Mouse (Mus musculus) activated CD4-positive, CD25-positive, alpha-beta regulatory T cell, adult 4 months (primary cell): ENCODE data around the gene Arhgef10l. TPM values are rescaled to one million over a fixed set of nuclear protein-coding genes. Genes with fewer than 3 reads are reported as not detected.
"Not testable (repeated sequence)": the region's sequence is repeated elsewhere in the genome, so short reads cannot be mapped to it uniquely, and the experiment has no call there.

Experiments
- ATAC-seq: one replicate; pipeline ENCODE4 v1.8.0; 2017
- polyA plus RNA-seq, 2 experiments: library from polyadenylated mRNA; unstranded; fragments of 100-300 nt; shearing (Covaris generic); gene quantifications; one replicate each; pipeline ENCODE4 v1.2.1; 2017

The Arhgef10l gene
- polyA plus RNA-seq, 2 experiments from 2014 or later: not detected

- no peak for ATAC-seq
Measured at GRCm38 (mm10) chr4:140567911-140568480, 97.8 kb downstream of the Arhgef10l start.

- no peak for ATAC-seq
Measured at GRCm38 (mm10) chr4:140566785-140567184, 99.0 kb downstream of the Arhgef10l start.

GRCm38 (mm10) chr4:140564459-140564858 lies 101.4 kb downstream of the Arhgef10l start:
- ATAC-seq: not testable (repeated sequence)

- ATAC-seq: no peak
Measured at GRCm38 (mm10) chr4:140562461-140563178, 103.2 kb downstream of the Arhgef10l start.

- no peak for ATAC-seq
Measured at GRCm38 (mm10) chr4:140561744-140562143, 104.1 kb downstream of the Arhgef10l start.

- ATAC-seq: no peak
Measured at GRCm38 (mm10) chr4:140559862-140560261, 106.0 kb downstream of the Arhgef10l start.

GRCm38 (mm10) chr4:140558193-140558592 lies 107.6 kb downstream of the Arhgef10l start:
- ATAC-seq: no peak

GRCm38 (mm10) chr4:140556561-140556960 lies 109.3 kb downstream of the Arhgef10l start:
- no peak for ATAC-seq

- ATAC-seq: no peak
Measured at GRCm38 (mm10) chr4:140555273-140555672, 110.5 kb downstream of the Arhgef10l start.

- no peak for ATAC-seq
Measured at GRCm38 (mm10) chr4:140554552-140554951, 111.3 kb downstream of the Arhgef10l start.

- ATAC-seq: no peak
Measured at GRCm38 (mm10) chr4:140551766-140552165, 114.0 kb downstream of the Arhgef10l start.

- no peak for ATAC-seq
Measured at GRCm38 (mm10) chr4:140550670-140551069, 115.1 kb downstream of the Arhgef10l start.

GRCm38 (mm10) chr4:140549975-140550374 lies 115.8 kb downstream of the Arhgef10l start:
- no peak for ATAC-seq

GRCm38 (mm10) chr4:140547488-140547887 lies 118.3 kb downstream of the Arhgef10l start:
- no peak for ATAC-seq

- no peak for ATAC-seq
Measured at GRCm38 (mm10) chr4:140539125-140539524, 126.7 kb downstream of the Arhgef10l start.

- ATAC-seq: no peak
Measured at GRCm38 (mm10) chr4:140537561-140538021, 128.2 kb downstream of the Arhgef10l start.

- ATAC-seq: no peak
Measured at GRCm38 (mm10) chr4:140535323-140535722, 130.5 kb downstream of the Arhgef10l start.

GRCm38 (mm10) chr4:140532270-140532669 lies 133.5 kb downstream of the Arhgef10l start:
- no peak for ATAC-seq

GRCm38 (mm10) chr4:140531024-140531423 lies 134.8 kb downstream of the Arhgef10l start:
- ATAC-seq: no peak

GRCm38 (mm10) chr4:140529735-140530134 lies 136.1 kb downstream of the Arhgef10l start:
- no peak for ATAC-seq

GRCm38 (mm10) chr4:140528443-140528842 lies 137.4 kb downstream of the Arhgef10l start:
- ATAC-seq: no peak

GRCm38 (mm10) chr4:140525674-140526177 lies 140.1 kb downstream of the Arhgef10l start:
- no peak for ATAC-seq

GRCm38 (mm10) chr4:140524927-140525326 lies 140.9 kb downstream of the Arhgef10l start:
- no peak for ATAC-seq

- ATAC-seq: no peak
Measured at GRCm38 (mm10) chr4:140522873-140523272, 142.9 kb downstream of the Arhgef10l start.
